Mouse (Mus musculus) heart, adult 2 months (tissue): ENCODE data around the gene Cyb5r4.

Experiments
- CTCF ChIP-seq: fragments of 200-600 bp; IDR thresholded peaks from 2 replicates; pipeline ENCODE4 v1.8.1; 2022; ENCODE audit warnings: antibody characterized with exemption, mild to moderate bottlenecking, moderate library complexity
- EP300 ChIP-seq: fragments of 200-500 bp; IDR thresholded peaks from 2 replicates; pipeline ENCODE4 v1.6.1; 2011; ENCODE audit warnings: low read depth, low read length, control low read depth; ENCODE audit not compliant: insufficient read depth
- POLR2A ChIP-seq: fragments of 200-500 bp; IDR thresholded peaks from 2 replicates; pipeline ENCODE4 v1.6.1; 2011; ENCODE audit warnings: mild to moderate bottlenecking, low read depth, low read length, control low read depth; ENCODE audit not compliant: insufficient read depth

DNA sequence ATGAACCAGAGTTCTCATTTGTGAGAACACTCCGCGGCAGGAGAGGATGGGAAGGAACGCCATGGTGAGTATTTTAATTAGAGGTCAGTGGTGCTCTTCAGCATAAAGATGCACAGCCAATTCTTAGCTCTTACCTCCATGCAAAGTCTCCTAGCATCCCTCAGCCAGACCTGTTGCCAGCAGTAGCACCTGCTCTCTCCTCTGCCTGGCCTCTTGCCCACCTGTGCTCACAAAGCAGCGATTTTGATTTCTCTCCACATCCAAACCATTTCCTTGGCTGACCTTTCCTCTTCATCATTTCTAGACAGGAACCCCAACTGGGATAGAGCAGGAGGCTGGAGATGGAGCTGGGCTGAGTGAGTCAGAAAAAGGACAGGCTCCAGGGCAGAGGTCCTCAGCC is 65.2 kb downstream of the Cyb5r4 start:
- TF ChIP-seq CTCF (no peak), POLR2A (no peak), EP300 (no peak)
